ENCODE assay signal across 22 mouse cellular contexts in the genomic region with DNA sequence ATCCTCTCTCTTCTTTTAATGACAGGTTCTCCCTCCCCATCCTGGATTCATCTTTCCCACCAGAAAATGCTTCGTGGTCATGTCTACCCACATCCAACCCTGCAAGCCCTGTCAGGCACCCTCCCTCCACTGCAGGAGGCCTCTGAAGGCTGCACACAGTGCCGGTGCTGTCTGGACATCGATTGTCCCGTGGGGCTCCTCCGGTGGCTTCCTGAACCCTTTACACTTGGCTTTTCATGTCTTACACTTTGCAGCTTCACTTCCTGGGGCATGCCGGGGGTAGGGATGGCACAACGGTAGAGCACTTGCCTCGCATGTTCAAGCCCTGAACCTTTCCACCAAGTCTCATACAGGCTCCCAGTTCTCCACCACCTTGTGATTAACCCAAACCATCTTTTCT. TPM values are rescaled to one million over a fixed set of nuclear protein-coding genes. Genes with fewer than 3 reads are reported as not detected.
DNase-seq lines count a peak whose midpoint lies in the region; ATAC-seq and TF ChIP-seq lines count a peak whose summit lies in the region.
"Had no signal": no experiment of that assay in that cellular context is flagged by ENCODE, and none has a peak within 500 bp of the region (broad histone marks: within the 10 kb centered on the region; RNA-seq: fewer than 3 reads in every experiment).

No protein-coding gene starts in this region.

- no peak overlapping the region for H3K27ac ChIP-seq in kidney, postnatal 0 days
- H3K27ac ChIP-seq: embryonic facial prominence, embryonic 10.5 days; forebrain, embryonic 15.5 days; hindbrain, embryonic 10.5 days; limb, embryonic 12.5 days; liver, embryonic 12.5 days; midbrain, embryonic 13.5 days had no signal

- 61% methylated on average over 8 of the region's 8 CpGs for WGBS in kidney, postnatal 0 days

- TF ChIP-seq CTCF in kidney, postnatal 0 days (IDR thresholded peaks at IDR 0.05; ENCODE audit: low read depth) = no peak

- no peak overlapping the region for H3K9ac ChIP-seq in kidney, postnatal 0 days (ENCODE audit: low read depth, low read length)
- H3K9ac ChIP-seq: forebrain, embryonic 15.5 days; limb, embryonic 12.5 days; liver, embryonic 12.5 days; midbrain, embryonic 13.5 days had no signal

- no peaks in the 10 kb centered on the region for H3K9me3 ChIP-seq in kidney, postnatal 0 days (replicated peaks; ENCODE audit: low read length)
- H3K9me3 ChIP-seq: embryonic facial prominence, embryonic 10.5 days; forebrain, embryonic 15.5 days; hindbrain, embryonic 10.5 days; limb, embryonic 12.5 days; liver, embryonic 12.5 days; midbrain, embryonic 13.5 days had no signal

- H3K36me3 ChIP-seq in kidney, postnatal 0 days (ENCODE audit: insufficient read depth, low read length) = no peaks in the 10 kb centered on the region
- H3K36me3 ChIP-seq: forebrain, embryonic 15.5 days; midbrain, embryonic 13.5 days had no signal

- ATAC-seq in CD4-positive, CD25-positive, alpha-beta regulatory T cell, adult 4 months = no peak
- no peak for ATAC-seq in kidney, postnatal 0 days (replicated peaks; ENCODE audit: low FRiP score, low read depth)
- ATAC-seq: forebrain, embryonic 15.5 days; liver, embryonic 12.5 days; midbrain, embryonic 13.5 days had no signal

- peak; percentile 41 for DNase-seq in CD4-positive, CD25-positive, alpha-beta regulatory T cell, adult 2 months (ENCODE audit: low read depth, low spot score)
- no peak for DNase-seq in kidney, postnatal 0 days (ENCODE audit: low spot score)
- DNase-seq in kidney, adult 18-20 months = no peak
- DNase-seq in A20 (ENCODE audit: low read depth, low spot score) = peak; percentile 26
- DNase-seq in thymus, postnatal 25 days = peak; percentile 42
- DNase-seq in layer of hippocampus, adult 8-10 months (ENCODE audit: low spot score in 2 of 2) = no peak
- DNase-seq: adrenal gland, adult 2 months; cerebellum, adult 11-12 months; cerebellum, postnatal 10 days; gastrocnemius, postnatal 25 days; kidney, adult 8-10 months; kidney, postnatal 14 days; lung, adult 2 months; lung, postnatal 14 days; right cerebral cortex, postnatal 14 days had no signal

- no peaks in the 10 kb centered on the region for H3K27me3 ChIP-seq in kidney, postnatal 0 days (ENCODE audit: insufficient read depth, low read length)
- H3K27me3 ChIP-seq: forebrain, embryonic 15.5 days; limb, embryonic 12.5 days; liver, embryonic 12.5 days; midbrain, embryonic 13.5 days had no signal

- peaks cover 13% of the 10 kb centered on the region for H3K4me1 ChIP-seq in kidney, postnatal 0 days (replicated peaks; ENCODE audit: insufficient read depth, low read length)

- no peak overlapping the region for H3K4me3 ChIP-seq in kidney, postnatal 0 days (replicated peaks; ENCODE audit: low read depth, low read length)
- H3K4me3 ChIP-seq: embryonic facial prominence, embryonic 10.5 days; forebrain, embryonic 15.5 days; hindbrain, embryonic 10.5 days; limb, embryonic 12.5 days; liver, embryonic 12.5 days; midbrain, embryonic 13.5 days had no signal

- peak overlapping the region; percentile 5; the same call in 1 of the 2 replicates for H3K4me2 ChIP-seq in kidney, postnatal 0 days (ENCODE audit: low read length)
- H3K4me2 ChIP-seq: forebrain, embryonic 15.5 days; limb, embryonic 12.5 days; liver, embryonic 12.5 days; midbrain, embryonic 13.5 days had no signal

RNA-seq across cellular contexts. Expression of a gene that starts 4.7 kb away (rescaled TPM):
- polyA plus RNA-seq in CD4-positive, CD25-positive, alpha-beta regulatory T cell, adult 4 months (2017; shearing (Covaris generic)) = 10 to 100 TPM; 30.1 to 30.3 TPM
- 16.1 and 16.3 TPM in 2 replicates for polyA plus RNA-seq in kidney, postnatal 0 days (2015; fragmentation: Nextera tagmentation; extraction: Ambion mirVana)
- 10 to 100 TPM; 14.8 to 43.1 (median 18.3) TPM for total RNA-seq in layer of hippocampus, adult 8-10 months (2022)

Comparison
In these comparisons a context has a peak if more than half of its experiments do, and no peak if none do; other contexts are left out.
1. DNase-seq: peak in CD4-positive, CD25-positive, alpha-beta regulatory T cell, adult 2 months (single experiment), A20 (single experiment) and thymus, postnatal 25 days (single experiment); none in kidney, postnatal 0 days (single experiment), kidney, adult 18-20 months (single experiment) and layer of hippocampus, adult 8-10 months (0 of 2).